Mouse (Mus musculus) neural tube, embryonic 13.5 days (tissue): ENCODE data around the gene Cst9. TPM values are rescaled to one million over a fixed set of nuclear protein-coding genes. Genes with fewer than 3 reads are reported as not detected.

ENCODE experiments used
- ATAC-seq: fragments of 200-750 bp; cut with Nextera tagmentation; 2 replicates; pipeline ENCODE4 v1.8.0; 2017; ENCODE audit warnings: low read depth, mild to moderate bottlenecking, moderate TSS enrichment, moderate library complexity
- H3K27ac ChIP-seq: fragments of 300-500 bp; sonication (generic); replicated peaks from 2 replicates; pipeline ENCODE4 v1.5.1; 2015; ENCODE audit warnings: moderate library complexity, mild to moderate bottlenecking, inconsistent platforms
- H3K27me3 ChIP-seq: fragments of 300-500 bp; sonication (generic); 2 replicates; pipeline ENCODE4 v1.6.1; 2015; ENCODE audit warnings: mild to moderate bottlenecking, inconsistent platforms
- H3K36me3 ChIP-seq: fragments of 300-500 bp; sonication (generic); 2 replicates; pipeline ENCODE4 v1.6.1; 2015; ENCODE audit warnings: mild to moderate bottlenecking, inconsistent platforms
- H3K4me1 ChIP-seq: fragments of 300-500 bp; sonication (generic); replicated peaks from 2 replicates; pipeline ENCODE4 v1.6.1; 2015; ENCODE audit warnings: inconsistent platforms
- H3K4me2 ChIP-seq: fragments of 300-500 bp; sonication (generic); 2 replicates; pipeline ENCODE4 v1.6.1; 2015; ENCODE audit warnings: inconsistent platforms, mild to moderate bottlenecking, moderate library complexity
- H3K4me3 ChIP-seq: fragments of 300-500 bp; sonication (generic); 2 replicates; pipeline ENCODE4 v1.5.1; 2015; ENCODE audit warnings: mild to moderate bottlenecking, inconsistent platforms
- H3K9ac ChIP-seq: fragments of 300-500 bp; sonication (generic); 2 replicates; pipeline ENCODE4 v1.6.1; 2015; ENCODE audit warnings: moderate library complexity, mild to moderate bottlenecking, inconsistent platforms
- H3K9me3 ChIP-seq: fragments of 300-500 bp; sonication (generic); 2 replicates; pipeline ENCODE4 v1.6.1; 2016; ENCODE audit warnings: inconsistent platforms
- WGBS: fragments of 180-500 bp; shearing (Covaris S2); methylation state at CpG from one replicate; pipeline ENCODE4 v1.1.7; 2015; 5-methylcytosine and 5-hydroxymethylcytosine counted together
- polyA plus RNA-seq: library from polyadenylated mRNA; unstranded; fragments of >200 nt; fragmentation: Nextera tagmentation; extraction: Ambion mirVana; gene quantifications from 2 replicates; pipeline ENCODE4 v1.2.1, GENCODE M21; 2015

Gene Cst9
- polyA plus RNA-seq, 1 experiment from 2014 or later: not detected

GRCm38 (mm10) chr2:148860993-148861392 is 26.0 kb downstream of the Cst9 start:
- WGBS: 86% methylated on average over 4 of the region's 4 CpGs
- Histone ChIP-seq H3K27ac (no peak overlapping the region), H3K9me3 (no peaks in the 10 kb centered on the region), H3K27me3 (no peaks in the 10 kb centered on the region), H3K4me1 (no peaks in the 10 kb centered on the region), H3K9ac (no peak overlapping the region), H3K4me3 (no peak overlapping the region), H3K36me3 (no peaks in the 10 kb centered on the region), H3K4me2 (no peak overlapping the region)
- ATAC-seq: no peak

- H3K27me3 ChIP-seq: no peaks in the 10 kb centered on the region
- H3K27ac ChIP-seq: no peak overlapping the region
- ATAC-seq: no peak
- no peak overlapping the region for H3K4me2 ChIP-seq
- no peak overlapping the region for H3K4me3 ChIP-seq
- H3K4me1 ChIP-seq: no peaks in the 10 kb centered on the region
- H3K9me3 ChIP-seq: no peaks in the 10 kb centered on the region
- H3K9ac ChIP-seq: no peak overlapping the region
- no peaks in the 10 kb centered on the region for H3K36me3 ChIP-seq
Observed at GRCm38 (mm10) chr2:148861693-148862092, 26.7 kb downstream of the Cst9 start.

DNA sequence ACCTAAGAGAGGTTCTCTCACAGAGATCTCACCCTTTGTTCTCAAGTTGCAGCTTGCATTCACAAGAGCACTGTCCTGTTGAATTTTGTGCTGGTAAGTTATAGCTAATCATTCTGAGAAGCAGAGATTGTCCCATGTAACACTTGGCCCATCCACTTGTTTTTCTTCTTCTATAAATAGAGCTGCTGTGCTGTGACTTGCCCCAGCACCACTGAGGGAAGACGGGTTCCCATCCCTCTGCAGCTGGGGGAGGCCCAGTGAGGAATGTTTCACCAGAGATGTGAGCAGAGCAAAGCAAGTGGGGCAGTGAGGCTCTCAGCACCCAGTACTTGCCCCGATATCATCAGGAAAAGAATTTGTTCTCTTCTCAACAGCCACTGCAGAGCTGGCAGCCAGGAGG is 30.0 kb downstream of the Cst9 start, which contains the start of gene 9230104L09Rik:
Gene 9230104L09Rik (minus strand): TSS at position 73 of the 400 bp plus-strand sequence.
- H3K4me3 ChIP-seq: no peak within 1 kb of the TSS
- no peak within 1 kb of the TSS for H3K4me2 ChIP-seq
- H3K4me1 ChIP-seq: no peaks in the 10 kb centered on the region
- H3K27ac ChIP-seq: no peak within 1 kb of the TSS
- no peaks in the 10 kb centered on the region for H3K36me3 ChIP-seq
- H3K27me3 ChIP-seq: no peaks in the 10 kb centered on the region
- no peak for ATAC-seq
- no peaks in the 10 kb centered on the region for H3K9me3 ChIP-seq
- H3K9ac ChIP-seq: no peak within 1 kb of the TSS
- 70% methylated on average over 2 of the region's 2 CpGs for WGBS

GRCm38 (mm10) chr2:148868959-148869358 is 34.0 kb downstream of the Cst9 start:
- WGBS: 79% methylated on average over 1 of the region's 1 CpGs
- no peak overlapping the region for H3K9ac ChIP-seq
- no peaks in the 10 kb centered on the region for H3K9me3 ChIP-seq

GRCm38 (mm10) chr2:148870526-148870925 is 35.6 kb downstream of the Cst9 start:
- H3K27ac ChIP-seq: no peak overlapping the region
- H3K4me3 ChIP-seq: no peak overlapping the region
- peaks cover 24% of the 10 kb centered on the region for H3K36me3 ChIP-seq
- H3K9ac ChIP-seq: no peak overlapping the region
- H3K4me1 ChIP-seq: peaks cover 26% of the 10 kb centered on the region
- H3K27me3 ChIP-seq: no peaks in the 10 kb centered on the region
- no peak for ATAC-seq
- no peaks in the 10 kb centered on the region for H3K9me3 ChIP-seq
- 88% methylated on average over 3 of the region's 3 CpGs for WGBS
- no peak overlapping the region for H3K4me2 ChIP-seq

More at GRCm38 (mm10) chr2:148868959-148869358, 34.0 kb downstream of the Cst9 start:
- Histone ChIP-seq H3K4me1 (peaks cover 20% of the 10 kb centered on the region), H3K27ac (no peak overlapping the region), H3K4me3 (no peak overlapping the region), H3K36me3 (peaks cover 24% of the 10 kb centered on the region), H3K4me2 (no peak overlapping the region), H3K27me3 (no peaks in the 10 kb centered on the region)
- ATAC-seq: no peak

GRCm38 (mm10) chr2:148872860-148873259 is 37.9 kb downstream of the Cst9 start:
- Histone ChIP-seq H3K4me1 (peaks cover 31% of the 10 kb centered on the region), H3K4me3 (peak overlapping the region; percentile 92), H3K36me3 (peaks cover 24% of the 10 kb centered on the region), H3K27ac (no peak overlapping the region), H3K9ac (peak overlapping the region; percentile 86; the same call in 1 of the 2 replicates), H3K4me2 (peak overlapping the region; percentile 92), H3K27me3 (no peaks in the 10 kb centered on the region), H3K9me3 (no peaks in the 10 kb centered on the region)
- 87% methylated on average over 4 of the region's 4 CpGs for WGBS
- no peak for ATAC-seq

DNA sequence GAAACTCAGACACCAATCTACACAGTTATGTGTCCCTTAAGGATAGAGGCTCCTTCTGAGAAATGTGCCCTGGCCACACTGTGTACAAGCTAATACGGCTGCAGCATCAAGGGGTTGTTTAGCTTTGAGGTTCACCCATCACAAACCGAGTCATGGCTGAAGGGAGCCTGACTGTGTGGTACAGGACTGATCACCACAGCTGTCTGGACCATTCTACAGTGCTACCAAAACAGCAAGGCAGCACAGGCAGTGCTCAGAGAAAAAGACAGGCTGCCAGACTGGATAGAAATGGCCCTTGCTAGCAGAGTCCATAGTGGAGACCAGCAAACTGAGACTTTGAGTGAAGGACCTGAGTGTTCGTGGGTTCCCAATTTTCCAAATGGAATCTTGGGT is 39.3 kb downstream of the Cst9 start:
- Histone ChIP-seq H3K9ac (peak overlapping the region; percentile 86), H3K4me2 (peak overlapping the region; percentile 92), H3K4me1 (peaks cover 31% of the 10 kb centered on the region), H3K36me3 (peaks cover 24% of the 10 kb centered on the region), H3K9me3 (no peaks in the 10 kb centered on the region), H3K4me3 (peak overlapping the region; percentile 92), H3K27me3 (no peaks in the 10 kb centered on the region), H3K27ac (no peak overlapping the region)
- WGBS: 64% methylated on average over 3 of the region's 3 CpGs
- ATAC-seq: 0 out of 2 replicates have a peak, but pooled peaks have one; percentile 8

DNA sequence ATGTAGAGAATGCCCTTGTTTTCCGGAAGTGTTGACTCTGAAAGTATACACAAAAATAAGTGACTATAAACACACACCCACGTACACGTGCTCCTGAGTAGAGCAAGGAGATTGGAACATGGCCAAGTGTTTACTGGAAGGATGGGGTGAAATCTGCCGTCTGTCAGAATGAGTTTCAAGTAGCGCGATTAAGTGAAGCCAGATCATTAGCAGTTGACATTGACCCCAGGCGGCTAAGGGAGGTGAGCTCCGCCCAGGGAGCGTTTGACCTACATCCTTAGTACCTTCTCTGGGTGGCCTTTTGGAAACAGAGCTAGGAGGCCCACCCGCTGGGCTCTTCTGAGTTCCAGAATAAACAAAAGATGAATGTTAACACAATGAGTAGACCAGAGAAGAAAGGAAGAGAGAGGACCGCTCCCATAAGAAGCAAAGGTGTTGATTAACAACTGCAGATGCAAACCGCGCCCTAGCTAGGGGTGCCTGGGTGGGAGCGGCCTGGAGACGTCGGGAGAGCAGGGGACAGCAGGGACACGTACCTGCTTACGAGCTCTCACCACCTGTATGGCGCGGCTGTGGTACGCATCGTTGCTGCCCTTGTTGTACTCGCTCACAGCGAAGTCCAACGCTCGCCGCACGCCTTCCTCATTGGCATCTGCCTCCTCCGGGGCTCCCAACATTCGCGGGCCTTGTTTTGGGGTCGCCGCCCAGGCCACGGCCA is 39.8 kb downstream of the Cst9 start:
- H3K27me3 ChIP-seq: no peaks in the 10 kb centered on the region
- peak; percentile 80 for ATAC-seq
- WGBS: 1% methylated on average over 34 of the region's 34 CpGs
- peaks cover 31% of the 10 kb centered on the region for H3K4me1 ChIP-seq
- H3K36me3 ChIP-seq: peaks cover 24% of the 10 kb centered on the region
- peak overlapping the region; percentile 86 for H3K9ac ChIP-seq
- H3K9me3 ChIP-seq: no peaks in the 10 kb centered on the region
- H3K27ac ChIP-seq: peak overlapping the region; percentile 88
- peak overlapping the region; percentile 92 for H3K4me3 ChIP-seq
- H3K4me2 ChIP-seq: peak overlapping the region; percentile 92

DNA sequence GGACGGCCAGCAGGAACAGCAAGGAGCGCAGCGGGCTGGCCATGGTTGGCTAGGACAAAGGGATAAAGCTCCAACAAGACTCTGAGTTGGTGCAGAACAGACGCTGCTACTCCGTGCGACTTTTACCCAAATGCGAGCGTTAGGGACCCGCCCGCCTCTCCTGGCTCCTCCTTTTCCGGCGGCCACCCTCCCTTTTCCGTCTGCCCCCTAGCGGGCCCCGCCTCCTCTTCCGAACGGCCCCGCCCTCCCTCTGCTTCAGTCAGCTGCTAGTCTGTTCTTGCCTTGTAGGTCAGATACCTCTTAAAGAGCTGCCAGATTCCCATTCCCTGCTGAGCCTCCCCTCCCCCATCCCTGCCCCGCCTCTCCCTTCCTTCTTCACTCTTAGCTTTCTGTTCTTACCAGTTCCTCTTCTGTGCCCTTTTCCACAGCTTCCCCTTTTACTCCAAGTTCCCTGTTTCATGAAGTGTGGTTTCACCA is 40.4 kb downstream of the Cst9 start, which contains the start of gene Cst3:
Gene Cst3 (minus strand): TSS at position 358 of the 477 bp plus-strand sequence.
- H3K9ac ChIP-seq: peak within 1 kb of the TSS; percentile 86
- H3K4me3 ChIP-seq: peak within 1 kb of the TSS; percentile 92
- no peaks in the 10 kb centered on the region for H3K9me3 ChIP-seq
- H3K4me2 ChIP-seq: peak within 1 kb of the TSS; percentile 92
- peaks cover 23% of the 10 kb centered on the region for H3K36me3 ChIP-seq
- H3K4me1 ChIP-seq: peaks cover 31% of the 10 kb centered on the region
- WGBS: 1% methylated on average over 19 of the region's 19 CpGs
- peak; percentile 94 for ATAC-seq
- no peaks in the 10 kb centered on the region for H3K27me3 ChIP-seq
- H3K27ac ChIP-seq: peak within 1 kb of the TSS; percentile 88

DNA sequence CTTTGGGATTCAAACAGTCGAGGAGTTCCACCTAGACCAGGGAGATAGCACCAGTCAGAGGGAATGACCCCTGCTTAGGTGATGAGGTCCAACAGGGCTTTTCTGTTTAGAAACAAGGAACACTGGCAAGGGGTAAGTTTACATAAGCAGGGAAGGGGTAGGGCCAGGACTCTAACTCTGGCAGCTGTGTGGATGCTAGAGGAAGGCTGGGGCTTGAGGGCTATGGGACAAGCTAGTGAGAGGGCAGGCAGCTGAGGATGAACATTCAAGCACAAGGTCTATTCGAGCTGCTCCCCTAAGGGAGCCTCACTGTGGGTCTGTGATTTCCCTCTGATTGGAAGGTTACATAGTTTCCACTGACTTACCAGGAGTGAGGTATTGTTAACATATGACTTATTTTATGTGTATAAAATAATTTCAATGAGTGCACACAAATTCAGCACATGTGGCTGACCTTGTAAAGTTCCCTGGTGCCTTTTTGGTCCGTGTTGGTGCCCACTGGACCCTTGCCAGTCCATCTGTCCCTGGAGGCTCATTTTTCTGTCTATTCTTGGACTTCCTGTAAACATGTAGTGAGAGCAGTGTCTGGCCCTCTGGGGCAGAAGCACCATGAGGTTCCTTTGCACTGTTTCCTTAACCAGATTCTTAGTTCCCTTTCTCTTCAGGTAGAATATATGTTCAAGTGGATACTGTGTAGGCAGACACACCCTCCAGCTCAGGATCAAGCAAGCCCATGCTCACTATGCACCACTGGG is 42.2 kb downstream of the Cst9 start:
- no peak overlapping the region for H3K4me2 ChIP-seq
- no peak overlapping the region for H3K27ac ChIP-seq
- ATAC-seq: no peak
- no peak overlapping the region for H3K4me3 ChIP-seq
- no peaks in the 10 kb centered on the region for H3K27me3 ChIP-seq
- peaks cover 29% of the 10 kb centered on the region for H3K4me1 ChIP-seq
- H3K36me3 ChIP-seq: peaks cover 6% of the 10 kb centered on the region
- 57% methylated on average over 3 of the region's 3 CpGs for WGBS
- H3K9ac ChIP-seq: no peak overlapping the region
- H3K9me3 ChIP-seq: no peaks in the 10 kb centered on the region

GRCm38 (mm10) chr2:148878641-148879130 is 43.7 kb downstream of the Cst9 start:
- no peaks in the 10 kb centered on the region for H3K27me3 ChIP-seq
- no peak overlapping the region for H3K27ac ChIP-seq
- no peak overlapping the region for H3K9ac ChIP-seq
- H3K4me2 ChIP-seq: no peak overlapping the region
- H3K4me3 ChIP-seq: no peak overlapping the region
- no peaks in the 10 kb centered on the region for H3K9me3 ChIP-seq
- H3K36me3 ChIP-seq: no peaks in the 10 kb centered on the region
- WGBS: 12% methylated on average over 2 of the region's 2 CpGs
- ATAC-seq: no peak
- peaks cover 14% of the 10 kb centered on the region for H3K4me1 ChIP-seq

GRCm38 (mm10) chr2:148879199-148879598 is 44.3 kb downstream of the Cst9 start:
- 46% methylated on average over 1 of the region's 1 CpGs for WGBS

More at GRCm38 (mm10) chr2:148879199-148879598, 44.3 kb downstream of the Cst9 start:
- H3K27ac ChIP-seq: no peak overlapping the region
- H3K4me3 ChIP-seq: no peak overlapping the region
- no peak overlapping the region for H3K4me2 ChIP-seq
- H3K27me3 ChIP-seq: no peaks in the 10 kb centered on the region
- H3K4me1 ChIP-seq: peaks cover 9% of the 10 kb centered on the region
- H3K36me3 ChIP-seq: no peaks in the 10 kb centered on the region
- no peak overlapping the region for H3K9ac ChIP-seq
- ATAC-seq: no peak
- H3K9me3 ChIP-seq: no peaks in the 10 kb centered on the region
